Mouse (Mus musculus): ENCODE results near the gene Sf1. TPM values are rescaled to one million over a fixed set of nuclear protein-coding genes. Genes with fewer than 3 reads are reported as not detected.
A peak's percentile ranks its signal among the peaks of the same experiment; 100 is the strongest.

Sf1 gene
- total and polyA plus RNA-seq, 2 experiments from 2014 or later = 102 to 113 TPM

DNA sequence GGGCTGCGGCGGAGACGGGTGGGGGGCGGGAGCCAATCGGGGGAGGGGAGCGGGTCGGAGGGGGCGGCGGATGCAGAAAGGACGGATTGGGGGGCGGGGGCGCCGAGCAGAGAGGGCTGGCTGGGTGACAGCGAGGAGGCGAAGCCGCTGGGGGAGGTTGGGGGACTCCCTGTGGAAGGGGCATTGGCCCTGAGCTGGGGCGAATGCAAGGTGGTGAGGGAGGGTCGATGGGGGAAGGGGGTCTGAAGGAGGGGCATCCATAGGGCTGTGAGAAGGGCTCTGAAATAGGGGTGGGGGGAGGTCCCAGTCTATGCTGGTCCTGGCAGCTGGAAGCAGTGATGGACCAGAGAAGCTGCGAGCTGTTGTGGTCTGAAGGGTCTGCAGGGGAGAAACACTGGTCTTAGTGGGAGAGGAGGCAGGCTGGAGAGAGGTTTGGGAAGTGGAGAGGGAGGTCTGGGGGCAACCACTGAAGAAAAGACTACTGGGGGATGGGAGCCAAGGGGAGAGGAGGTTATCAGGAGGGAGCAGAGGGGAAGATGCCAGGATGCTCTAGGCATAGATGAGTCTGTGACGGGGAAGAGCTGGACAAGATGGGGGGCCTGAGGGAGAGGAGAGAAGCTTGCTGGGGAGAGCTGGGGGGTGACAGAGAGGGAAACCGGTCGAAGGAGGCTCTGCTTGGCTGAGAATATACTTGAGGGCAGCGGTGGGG lies 55.6 kb downstream of the Sf1 start:
- TF ChIP-seq CTCF (IDR thresholded peaks at IDR 0.05; ENCODE audit: low read depth) = no peak
- peak overlapping the region; percentile 76 for H3K4me2 ChIP-seq (ENCODE audit: low read depth)
- no peaks in the 10 kb centered on the region; the same call in 1 of the 2 replicates for H3K36me3 ChIP-seq (ENCODE audit: insufficient read depth)
- H3K27ac ChIP-seq (ENCODE audit: low read depth, low read length) = peak overlapping the region; percentile 97
- H3K4me1 ChIP-seq (ENCODE audit: insufficient read depth) = peaks cover 58% of the 10 kb centered on the region
- DNase-seq = no peak
- WGBS = 2% methylated on average over 13 of the region's 23 CpGs
- ATAC-seq = peak; percentile 16
- no peaks in the 10 kb centered on the region for H3K27me3 ChIP-seq (ENCODE audit: insufficient read depth, low read length)
- H3K9me3 ChIP-seq (ENCODE audit: low read length) = no peaks in the 10 kb centered on the region
- H3K9ac ChIP-seq = peak overlapping the region; percentile 82
- H3K4me3 ChIP-seq (ENCODE audit: low read depth, low read length) = peak overlapping the region; percentile 72

DNA sequence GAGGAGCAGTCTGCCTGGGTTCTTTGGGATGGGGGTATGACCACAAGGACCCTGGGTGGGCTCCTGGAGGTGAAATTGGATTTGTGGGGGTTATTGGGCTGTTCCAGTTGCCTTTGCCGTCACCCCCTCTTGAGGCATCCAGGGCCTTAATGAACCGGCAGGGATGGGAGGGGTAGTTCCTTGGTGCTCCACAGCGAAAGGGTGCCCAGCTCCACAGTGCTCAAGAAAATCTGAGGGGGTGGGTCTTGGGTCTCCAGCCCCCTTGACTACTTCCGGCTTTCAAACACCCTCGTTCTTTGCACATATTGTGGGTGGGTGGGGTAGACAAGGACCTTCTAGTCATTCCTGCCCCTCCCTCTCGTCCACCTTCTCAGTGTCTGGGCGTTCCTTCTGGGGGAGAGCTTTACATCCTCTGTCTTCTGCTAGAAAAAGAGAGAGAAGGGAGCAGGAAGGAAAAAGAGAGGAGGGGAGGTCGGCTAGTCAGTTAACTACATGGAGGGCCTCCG lies 56.4 kb downstream of the Sf1 start:
- H3K4me3 ChIP-seq (ENCODE audit: low read depth, low read length) = peak overlapping the region; percentile 72
- H3K27me3 ChIP-seq (ENCODE audit: insufficient read depth, low read length) = no peaks in the 10 kb centered on the region
- WGBS = 29% methylated on average over 9 of the region's 9 CpGs
- no peak for TF ChIP-seq CTCF (IDR thresholded peaks at IDR 0.05; ENCODE audit: low read depth)
- peak overlapping the region; percentile 82 for H3K9ac ChIP-seq
- peak overlapping the region; percentile 97 for H3K27ac ChIP-seq (ENCODE audit: low read depth, low read length)
- no peaks in the 10 kb centered on the region for H3K9me3 ChIP-seq (ENCODE audit: low read length)
- ATAC-seq (no peak), DNase-seq (no peak)
- no peaks in the 10 kb centered on the region; the same call in 1 of the 2 replicates for H3K36me3 ChIP-seq (ENCODE audit: insufficient read depth)
- peaks cover 59% of the 10 kb centered on the region for H3K4me1 ChIP-seq (ENCODE audit: insufficient read depth)
- peak overlapping the region; percentile 76 for H3K4me2 ChIP-seq (ENCODE audit: low read depth)

DNA sequence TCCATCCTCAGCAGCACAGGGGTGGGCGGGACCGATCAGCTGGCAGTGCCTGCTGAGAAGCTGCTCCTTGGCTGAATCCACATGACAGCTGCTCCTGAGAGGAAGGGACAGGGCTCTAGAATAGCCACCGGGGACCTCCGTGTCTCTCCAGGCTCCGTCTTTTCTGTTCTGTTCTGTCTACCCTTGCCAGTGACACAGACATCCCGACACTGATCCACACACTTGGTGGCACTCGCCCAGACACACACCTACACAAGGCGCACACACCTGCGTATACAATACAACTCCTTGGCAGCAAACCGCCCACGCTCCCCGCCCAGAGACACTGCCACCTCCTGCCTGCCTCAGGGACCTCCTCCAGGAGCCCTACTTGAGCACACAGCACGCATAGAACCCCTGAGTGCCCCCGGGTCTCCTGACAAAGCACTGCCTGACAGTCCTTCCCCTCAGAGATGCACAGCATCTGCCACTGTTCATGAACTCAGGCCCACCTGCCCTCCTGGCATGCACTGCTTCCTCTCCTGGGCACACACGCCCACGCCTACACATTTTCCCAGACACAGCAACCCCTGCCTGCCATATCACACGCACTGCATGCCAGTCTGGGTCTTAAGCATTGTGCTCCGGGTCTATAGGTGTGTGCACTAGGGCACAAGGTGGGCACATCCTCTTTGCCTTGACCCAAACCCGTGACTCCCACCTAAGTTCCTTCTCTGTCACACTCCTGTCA lies 57.2 kb downstream of the Sf1 start:
- Histone ChIP-seq H3K36me3 (ENCODE audit: insufficient read depth) (no peaks in the 10 kb centered on the region; the same call in 1 of the 2 replicates), H3K4me1 (ENCODE audit: insufficient read depth) (peaks cover 61% of the 10 kb centered on the region), H3K27ac (ENCODE audit: low read depth, low read length) (no peak overlapping the region), H3K4me3 (ENCODE audit: low read depth, low read length) (peak overlapping the region; percentile 72), H3K9me3 (ENCODE audit: low read length) (no peaks in the 10 kb centered on the region), H3K27me3 (ENCODE audit: insufficient read depth, low read length) (no peaks in the 10 kb centered on the region), H3K4me2 (ENCODE audit: low read depth) (peak overlapping the region; percentile 76), H3K9ac (peak overlapping the region; percentile 82)
- no peak for DNase-seq
- TF ChIP-seq CTCF (IDR thresholded peaks at IDR 0.05; ENCODE audit: low read depth) = no peak
- 46% methylated on average over 19 of the region's 19 CpGs for WGBS
- no peak for ATAC-seq

DNA sequence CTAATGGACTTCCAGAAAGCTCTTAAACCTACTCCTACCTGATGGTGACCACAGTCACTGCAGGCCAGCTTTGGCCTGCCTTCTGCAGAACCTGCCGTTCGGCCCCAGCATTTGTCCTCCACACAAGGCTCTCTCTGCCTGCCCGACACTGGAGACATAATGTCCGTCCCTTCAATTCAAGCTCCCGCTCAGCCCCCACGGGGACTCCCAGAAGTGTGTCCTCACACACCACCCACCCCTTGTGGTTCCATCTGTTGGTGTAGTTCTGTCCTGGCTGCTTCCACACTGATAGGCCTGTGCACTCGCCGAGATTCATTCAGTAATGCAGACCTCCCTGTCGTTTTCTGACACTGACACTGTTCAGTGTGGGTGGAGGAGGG lies 57.7 kb downstream of the Sf1 start:
- Histone ChIP-seq H3K36me3 (ENCODE audit: insufficient read depth) (no peaks in the 10 kb centered on the region; the same call in 1 of the 2 replicates), H3K27me3 (ENCODE audit: insufficient read depth, low read length) (no peaks in the 10 kb centered on the region), H3K4me2 (ENCODE audit: low read depth) (peak overlapping the region; percentile 76), H3K27ac (ENCODE audit: low read depth, low read length) (no peak overlapping the region), H3K9ac (0 out of 2 replicates have a peak overlapping the region, but pooled peaks have one; percentile 82), H3K4me1 (ENCODE audit: insufficient read depth) (peaks cover 61% of the 10 kb centered on the region), H3K9me3 (ENCODE audit: low read length) (no peaks in the 10 kb centered on the region), H3K4me3 (ENCODE audit: low read depth, low read length) (no peak overlapping the region)
- WGBS = 52% methylated on average over 9 of the region's 9 CpGs
- no peak for ATAC-seq
- DNase-seq = no peak
- TF ChIP-seq CTCF (IDR thresholded peaks at IDR 0.05; ENCODE audit: low read depth) = no peak

DNA sequence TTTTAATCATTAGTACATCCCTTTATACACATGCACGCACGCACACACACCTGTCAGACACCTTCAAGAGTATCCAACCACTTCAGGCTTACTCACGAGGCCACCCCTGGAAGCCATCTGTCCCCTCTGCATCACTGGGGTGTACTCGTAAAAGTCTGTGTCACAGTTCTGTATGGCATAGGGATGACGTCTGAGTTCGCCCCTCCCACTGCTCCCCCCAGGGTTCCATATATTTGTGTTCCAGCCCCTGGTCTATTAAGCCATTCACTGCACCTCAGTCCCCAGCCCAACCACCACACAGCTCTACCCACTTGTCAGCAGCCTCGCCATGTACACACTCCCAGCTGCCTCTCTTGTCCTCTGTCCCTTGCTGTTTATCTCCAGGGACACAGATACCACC lies 58.5 kb downstream of the Sf1 start:
- H3K9ac ChIP-seq = no peak overlapping the region
- H3K9me3 ChIP-seq (ENCODE audit: low read length) = no peaks in the 10 kb centered on the region
- 67% methylated on average over 7 of the region's 7 CpGs for WGBS
- H3K4me3 ChIP-seq (ENCODE audit: low read depth, low read length) = no peak overlapping the region
- H3K4me1 ChIP-seq (ENCODE audit: insufficient read depth) = peaks cover 60% of the 10 kb centered on the region
- no peaks in the 10 kb centered on the region; the same call in 1 of the 2 replicates for H3K36me3 ChIP-seq (ENCODE audit: insufficient read depth)
- no peaks in the 10 kb centered on the region for H3K27me3 ChIP-seq (ENCODE audit: insufficient read depth, low read length)
- H3K4me2 ChIP-seq (ENCODE audit: low read depth) = no peak overlapping the region; the same call in 1 of the 2 replicates
- no peak for TF ChIP-seq CTCF (IDR thresholded peaks at IDR 0.05; ENCODE audit: low read depth)
- DNase-seq (no peak), ATAC-seq (no peak)
- H3K27ac ChIP-seq (ENCODE audit: low read depth, low read length) = no peak overlapping the region

DNA sequence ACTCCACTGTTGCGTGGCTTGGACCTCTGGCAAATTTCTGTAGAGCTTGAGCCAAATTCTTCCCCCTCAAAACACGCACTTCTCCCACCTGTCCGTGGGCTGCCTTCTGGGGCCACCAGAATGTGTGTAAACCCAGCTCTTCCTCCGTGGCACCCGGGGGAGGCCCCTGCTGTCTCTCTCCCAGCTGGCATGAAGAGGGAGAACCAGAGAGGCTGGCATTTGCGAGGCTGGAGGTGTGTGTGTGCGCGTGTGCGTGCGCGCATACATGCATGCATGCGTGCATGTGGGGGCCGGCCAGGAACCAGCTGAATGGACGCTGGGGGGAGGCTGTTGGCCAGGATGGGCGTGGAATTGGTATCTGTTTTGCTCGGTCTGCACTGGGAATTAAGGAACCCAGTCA lies 59.8 kb downstream of the Sf1 start:
- Histone ChIP-seq H3K4me2 (ENCODE audit: low read depth) (no peak overlapping the region), H3K9ac (no peak overlapping the region), H3K4me3 (ENCODE audit: low read depth, low read length) (no peak overlapping the region), H3K27me3 (ENCODE audit: insufficient read depth, low read length) (no peaks in the 10 kb centered on the region), H3K4me1 (ENCODE audit: insufficient read depth) (peaks cover 62% of the 10 kb centered on the region), H3K27ac (ENCODE audit: low read depth, low read length) (no peak overlapping the region), H3K36me3 (ENCODE audit: insufficient read depth) (peaks cover 2% of the 10 kb centered on the region), H3K9me3 (ENCODE audit: low read length) (no peaks in the 10 kb centered on the region)
- DNase-seq (no peak), ATAC-seq (no peak)
- no peak for TF ChIP-seq CTCF (IDR thresholded peaks at IDR 0.05; ENCODE audit: low read depth)
- WGBS = 71% methylated on average over 16 of the region's 16 CpGs
